Mouse (Mus musculus) heart, postnatal 25 days (tissue): ENCODE measurements around the gene Aqp5. TPM values are rescaled to one million over a fixed set of nuclear protein-coding genes. Genes with fewer than 3 reads are reported as not detected.

Experiments
- DNase-seq: peaks from one replicate; pipeline ENCODE4 v3.0.0; 2022; ENCODE audit warnings: low spot score
- intact Hi-C: fragments of 180-260 bp; cut with DNase I; formaldehyde crosslinking; loops from one replicate; pipeline ENCODE4 v1.15.1; 2025
- total RNA-seq, 2 experiments: library from RNA; stranded (reverse); gene quantifications; 2 replicates each; pipeline ENCODE4 v1.2.3; 2021

Gene Aqp5
- total RNA-seq, 2 experiments from 2014 or later: 0.22 TPM; not detected in 1

GRCm38 (mm10) chr15:99594951-99595350 is 4.4 kb downstream of the Aqp5 start:
- DNase-seq: no peak
- intact Hi-C loops: loop anchor here (5.0 kb wide), 2 partner anchors 98 to 177 kb away; partner anchors contain the start of gene Cers5

GRCm38 (mm10) chr15:99596056-99596687 is 5.6 kb downstream of the Aqp5 start:
- intact Hi-C loops: loop anchor here (1.0 to 5.0 kb wide), 5 partner anchors 73 to 313 kb away; partner anchors contain the start of gene Cers5
- DNase-seq: peak; percentile 59

- no peak for DNase-seq
- intact Hi-C loops: loop anchor here (1.0 to 5.0 kb wide), 5 partner anchors 72 to 312 kb away; partner anchors contain the start of gene Cers5
These were observed 6.3 kb downstream of the Aqp5 start for GRCm38 (mm10) chr15:99596841-99597240.

DNA sequence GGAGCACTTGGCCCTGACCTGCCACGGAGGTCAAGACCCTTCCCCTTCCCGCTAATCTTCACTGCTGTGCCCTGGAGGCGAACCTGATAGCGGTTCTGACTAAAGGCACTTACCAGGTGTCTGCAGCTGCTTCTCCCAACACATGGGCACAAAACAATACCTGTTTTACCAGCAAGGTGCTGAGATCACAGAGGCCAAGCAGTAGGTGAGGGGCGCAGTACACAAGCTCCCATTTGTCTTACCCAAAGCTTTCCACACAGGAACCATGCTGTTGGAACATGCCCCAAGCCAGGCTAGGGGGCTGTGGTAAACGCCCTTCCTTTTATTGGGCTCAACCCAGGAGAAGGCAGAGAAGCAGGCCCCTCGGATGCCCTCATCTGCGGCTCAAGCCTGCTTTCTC is 7.0 kb downstream of the Aqp5 start:
- DNase-seq: no peak
- intact Hi-C loops: loop anchor here (2.0 to 5.0 kb wide), 3 partner anchors 100 to 311 kb away; partner anchors contain the start of gene Cers5

DNA sequence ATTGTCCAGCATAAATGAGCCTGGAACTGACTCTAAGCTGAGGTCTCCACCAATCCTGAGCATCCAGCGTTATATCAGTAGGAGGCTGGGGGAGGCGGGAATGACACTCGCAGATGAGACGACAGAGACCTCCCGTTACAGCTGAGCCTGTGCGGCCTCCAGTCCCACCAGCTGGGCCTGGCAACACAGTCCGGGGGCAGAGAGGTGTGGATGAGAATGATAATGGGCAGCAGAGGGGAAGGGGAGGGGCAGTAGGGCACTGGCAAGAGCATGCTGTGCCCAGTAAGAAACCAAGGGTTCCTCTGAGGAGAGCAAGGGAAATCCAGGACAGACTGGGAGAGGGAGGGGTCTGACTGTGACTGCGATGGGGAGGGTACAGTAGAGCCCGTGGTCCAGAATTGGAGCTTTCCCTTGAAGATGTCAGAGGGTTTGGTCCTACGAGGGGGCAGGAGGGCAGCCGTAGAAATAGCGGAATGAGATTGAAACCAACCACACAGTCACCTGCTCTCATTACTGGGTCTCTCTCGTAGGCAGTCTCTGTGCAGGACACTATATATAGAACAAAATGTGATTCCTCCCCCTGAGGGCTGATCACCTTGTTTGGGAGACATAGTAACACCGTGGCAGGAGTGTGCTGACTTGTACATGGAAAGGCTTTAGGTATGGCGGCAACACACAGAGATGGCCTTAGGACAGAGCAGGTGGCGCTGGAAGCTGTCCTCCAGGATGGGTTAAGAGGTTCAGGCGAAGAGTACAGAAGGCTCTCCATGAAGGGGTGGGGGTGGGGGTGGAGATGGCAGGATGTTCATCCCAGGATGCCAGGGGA is 8.9 kb downstream of the Aqp5 start:
- no peak for DNase-seq
- intact Hi-C loops: loop anchor here (5.0 kb wide), 2 partner anchors 102 to 173 kb away; partner anchors contain the start of gene Cers5

- DNase-seq: no peak
- intact Hi-C loops: no loop called here
These were observed 10.6 kb downstream of the Aqp5 start, which contains the start of gene Aqp6 for GRCm38 (mm10) chr15:99600986-99601822. Gene Aqp6 (plus strand): TSS chr15:99601400.

GRCm38 (mm10) chr15:99601823-99602120 is 11.2 kb downstream of the Aqp5 start:
- intact Hi-C loops: no loop called here

DNA sequence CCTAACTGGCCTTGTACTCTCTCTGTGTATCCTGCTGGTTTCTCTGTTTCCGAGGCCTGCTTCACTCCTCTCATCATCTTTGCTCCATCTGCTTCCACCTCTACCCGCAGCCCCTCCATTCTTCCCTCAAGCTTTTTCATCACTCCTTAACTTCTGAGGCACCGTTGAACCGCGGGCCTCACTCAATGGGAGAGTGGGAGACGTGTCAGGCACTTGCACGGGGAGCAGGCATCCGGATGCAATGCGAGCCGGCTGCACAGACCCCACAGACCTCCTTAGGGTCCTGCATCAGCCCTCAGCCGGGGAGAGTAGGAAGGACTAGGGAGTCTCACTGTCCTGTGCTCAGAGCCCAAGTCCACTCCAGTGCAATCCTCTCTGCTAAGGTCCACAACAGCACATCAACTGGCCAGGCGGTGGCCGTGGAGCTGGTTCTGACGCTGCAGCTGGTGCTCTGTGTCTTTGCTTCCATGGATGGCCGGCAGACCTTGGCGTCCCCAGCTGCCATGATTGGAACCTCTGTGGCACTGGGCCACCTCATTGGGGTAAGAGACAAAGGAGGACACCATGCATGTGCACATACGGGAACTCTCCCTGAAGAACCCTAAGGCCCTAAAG is 11.7 kb downstream of the Aqp5 start:
- intact Hi-C loops: no loop called here
- DNase-seq: no peak

More at GRCm38 (mm10) chr15:99601823-99602120, 11.2 kb downstream of the Aqp5 start:
- no peak for DNase-seq

DNA sequence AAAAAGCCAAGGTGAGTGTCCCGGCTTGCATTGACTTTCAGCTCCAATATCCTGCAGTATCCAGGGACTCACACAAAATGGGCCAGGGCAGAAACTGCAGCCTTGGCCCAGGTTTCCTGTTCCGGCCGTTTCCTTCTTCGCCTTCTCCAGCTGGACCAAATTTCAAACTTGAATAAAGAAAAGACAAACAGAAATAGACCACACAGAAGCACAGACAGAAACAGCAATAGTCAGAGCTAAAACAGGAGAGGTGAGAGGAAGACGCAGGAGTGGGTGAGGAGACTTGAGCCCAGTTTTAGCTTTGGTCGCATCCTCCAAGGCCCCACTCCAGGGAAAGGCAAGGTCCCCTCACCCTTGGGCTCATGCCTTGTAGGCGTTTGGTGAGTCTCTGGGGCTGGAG is 12.6 kb downstream of the Aqp5 start:
- intact Hi-C loops: no loop called here

DNA sequence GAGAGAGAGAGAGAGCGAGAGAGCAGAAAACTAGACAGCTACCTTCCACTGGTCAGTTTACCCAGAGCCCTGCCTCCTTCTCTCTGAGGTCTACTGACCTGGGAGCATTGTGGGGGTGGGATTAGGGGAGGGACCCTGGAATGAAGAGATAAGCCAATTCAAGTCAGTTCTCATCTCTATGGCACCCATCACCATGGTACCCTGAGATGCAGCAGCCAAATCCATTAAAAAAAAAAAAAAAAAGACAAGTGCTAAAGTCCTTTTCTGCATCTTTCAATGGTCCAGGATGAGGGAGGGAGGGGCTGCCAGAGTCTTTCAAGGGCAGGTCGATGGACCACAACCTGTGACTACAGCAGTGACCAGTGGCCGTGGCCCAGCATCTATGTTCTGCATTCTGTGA is 15.0 kb downstream of the Aqp5 start:
- DNase-seq: no peak
- intact Hi-C loops: no loop called here

More for the DNA sequence above, 12.6 kb downstream of the Aqp5 start:
- no peak for DNase-seq

DNA sequence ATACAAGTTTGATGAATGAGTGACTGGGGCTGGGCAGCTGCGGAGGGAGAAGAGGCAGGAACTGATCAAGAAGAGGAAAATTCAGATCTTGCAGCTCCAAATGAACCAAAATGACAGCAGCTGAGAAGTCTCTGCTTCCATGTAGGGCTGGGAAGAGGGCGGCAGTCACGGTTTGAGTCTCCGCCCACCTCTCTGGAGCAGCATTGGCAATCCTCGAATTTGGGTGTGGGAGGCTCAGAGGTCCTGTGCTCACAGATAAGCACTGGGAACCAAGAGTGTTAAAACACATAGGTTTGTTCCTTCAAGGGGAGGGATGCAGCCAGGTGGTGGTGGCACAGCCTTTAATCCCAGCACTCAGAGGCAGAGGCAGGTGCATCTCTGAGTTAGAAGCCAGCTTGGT is 15.9 kb downstream of the Aqp5 start:
- intact Hi-C loops: no loop called here
- no peak for DNase-seq

DNA sequence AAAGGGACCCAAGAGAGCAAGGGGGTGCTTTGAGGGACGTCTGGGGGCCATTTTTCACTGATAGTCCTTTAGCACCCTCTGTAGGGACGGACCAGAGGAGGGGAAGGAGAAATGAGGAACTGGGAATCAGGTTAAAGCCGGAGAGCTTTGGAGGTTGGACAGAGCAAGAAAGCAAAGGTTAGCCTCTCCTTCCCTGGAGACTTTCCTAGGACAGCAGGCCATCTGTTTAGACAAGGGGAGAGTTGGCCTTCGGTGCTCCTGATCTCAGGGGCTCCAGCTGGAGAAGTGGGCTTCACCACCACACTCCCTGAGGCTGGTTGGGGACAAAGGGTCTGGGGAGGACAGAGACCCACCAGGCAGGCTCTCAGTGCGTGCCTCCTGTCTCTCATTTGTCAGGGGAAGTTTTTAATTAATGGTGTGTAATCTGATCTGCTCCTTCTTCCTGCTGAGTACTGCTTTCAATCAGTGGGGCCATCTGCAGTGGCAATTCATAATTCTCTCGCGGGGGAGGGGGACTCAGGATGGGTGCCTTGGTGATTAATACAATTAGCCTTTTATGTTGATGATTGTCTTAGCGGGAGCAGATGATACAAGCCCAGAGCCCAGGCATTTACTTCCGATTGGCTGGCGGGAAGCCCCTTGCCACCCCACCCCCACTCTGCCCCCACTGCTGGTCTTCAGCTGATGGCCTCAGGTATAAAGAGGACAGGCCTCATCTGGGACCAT is 17.0 kb downstream of the Aqp5 start:
- intact Hi-C loops: no loop called here
- DNase-seq: no peak

- DNase-seq: no peak
- intact Hi-C loops: no loop called here
These were observed 18.0 kb downstream of the Aqp5 start for GRCm38 (mm10) chr15:99608382-99609125.

DNA sequence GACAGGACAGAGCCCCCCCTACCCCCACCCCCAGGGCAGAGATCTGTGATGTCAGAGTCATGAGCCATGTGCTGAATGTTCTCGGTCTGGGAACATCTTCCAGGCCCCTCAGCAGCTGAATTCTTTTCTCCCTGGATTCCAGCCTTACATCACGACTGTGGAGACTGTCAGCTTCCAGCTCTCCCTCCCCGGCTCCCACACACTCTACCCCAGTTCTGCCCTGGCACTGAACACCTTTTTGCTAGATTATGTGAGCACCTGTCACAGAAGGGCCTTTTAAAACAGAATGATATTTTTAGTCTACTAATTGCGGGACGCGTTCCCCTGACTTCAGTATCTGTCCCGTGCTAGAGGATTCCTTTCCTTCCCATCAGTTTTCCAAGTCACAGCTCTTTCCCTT is 21.0 kb downstream of the Aqp5 start:
- intact Hi-C loops: no loop called here
- DNase-seq: no peak

DNA sequence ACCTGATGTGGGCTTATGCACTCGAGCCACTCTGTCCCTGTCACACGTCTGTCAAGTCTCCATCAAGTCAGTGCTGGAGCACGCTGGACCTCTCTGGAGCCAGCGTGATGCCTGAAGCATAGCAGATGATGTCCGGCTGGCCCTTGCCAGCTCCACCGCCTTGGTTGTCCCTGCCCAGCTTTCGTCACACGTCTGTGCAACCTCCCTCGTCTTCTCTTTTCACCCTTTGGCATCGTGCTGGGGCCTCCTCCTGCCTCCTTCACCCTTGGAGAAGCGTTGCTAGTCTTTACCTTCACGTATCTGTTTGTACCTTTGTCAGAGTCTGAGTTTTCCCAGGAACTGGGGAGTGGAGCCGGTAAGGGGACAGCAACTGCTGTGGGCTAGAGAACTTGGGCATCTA is 23.7 kb downstream of the Aqp5 start:
- intact Hi-C loops: no loop called here
- DNase-seq: no peak

- no peak for DNase-seq
- intact Hi-C loops: no loop called here
These were observed 24.2 kb downstream of the Aqp5 start for GRCm38 (mm10) chr15:99614753-99615152.

- no peak for DNase-seq
- intact Hi-C loops: no loop called here
These were observed 24.7 kb downstream of the Aqp5 start for GRCm38 (mm10) chr15:99615246-99615645.

- intact Hi-C loops: no loop called here
- no peak for DNase-seq
These were observed 28.0 kb downstream of the Aqp5 start for GRCm38 (mm10) chr15:99618595-99618994.

DNA sequence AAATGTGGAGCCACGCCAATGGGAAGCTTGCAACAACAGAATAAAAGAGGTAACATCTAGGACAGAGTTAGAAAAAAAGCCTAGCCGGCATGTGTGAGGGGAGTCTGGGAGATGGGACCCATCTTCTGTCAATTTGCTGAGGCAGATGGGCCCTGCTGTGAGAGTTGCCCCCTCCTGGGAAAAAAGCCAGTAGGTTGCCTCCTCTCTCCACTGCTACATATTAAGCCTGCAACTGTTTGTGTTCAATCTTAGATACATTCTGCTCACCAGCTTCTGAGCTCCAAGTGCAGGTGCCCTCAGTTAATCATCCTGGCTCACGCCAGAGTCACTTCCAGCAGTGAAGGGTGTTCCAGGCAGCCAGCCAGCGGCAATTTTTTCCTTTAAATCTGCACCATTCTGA is 29.2 kb downstream of the Aqp5 start:
- intact Hi-C loops: no loop called here
- no peak for DNase-seq
